Mouse (Mus musculus) B cell, adult 67 days (primary cell): ENCODE measurements around the gene Chrm3. TPM values are rescaled to one million over a fixed set of nuclear protein-coding genes. Genes with fewer than 3 reads are reported as not detected.

Experiments
- total RNA-seq, 2 experiments: library from RNA; stranded (reverse); gene quantifications; 4 replicates each; pipeline ENCODE4 v1.2.4; 2023

The Chrm3 gene
- 1 to 10 TPM in 1 of 2 experiments, under 1 TPM in 1; 0.86 to 1.7 TPM for total RNA-seq

DNA sequence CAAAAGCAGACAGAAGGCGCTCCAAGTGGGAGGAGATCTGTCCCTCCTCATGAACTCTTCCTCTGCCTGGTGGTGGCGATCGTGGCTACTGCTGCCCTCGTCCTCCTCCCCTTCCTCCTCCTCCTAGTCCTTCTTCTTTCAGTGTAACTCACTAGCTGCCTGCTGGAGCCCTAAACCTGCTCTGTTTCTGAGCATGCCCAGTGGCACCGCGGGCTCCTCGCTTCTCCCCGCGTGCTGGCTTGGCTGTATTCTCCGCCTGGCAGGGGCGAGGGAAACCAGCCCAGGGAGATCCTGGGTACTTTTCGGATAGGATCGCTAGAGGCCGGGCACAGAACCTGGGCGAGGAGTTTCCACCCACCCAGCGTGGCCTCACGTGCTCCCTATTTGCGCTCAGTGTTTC is at the start of gene Chrm3:
Gene Chrm3 (minus strand): TSS at position 71 of the 400 bp plus-strand sequence.

